Mouse (Mus musculus): ENCODE measurements around the gene Ntf3.

- no peak for TF ChIP-seq CTCF (IDR thresholded peaks at IDR 0.05; ENCODE audit: control insufficient read depth, insufficient read depth, low read length)
- no peak for TF ChIP-seq POLR2A (IDR thresholded peaks at IDR 0.05; ENCODE audit: borderline replicate concordance, control insufficient read depth, low read depth, low read length)
Observed at GRCm38 (mm10) chr6:126162351-126162758, 4.4 kb downstream of the Ntf3 start.

Data from bone marrow, adult 2 months (tissue).